Mouse (Mus musculus) midbrain, embryonic 10.5 days (tissue): ENCODE results near the gene 4921504E06Rik. TPM values are rescaled to one million over a fixed set of nuclear protein-coding genes. Genes with fewer than 3 reads are reported as not detected.

Experiments used
- DNase-seq: peaks from one replicate; pipeline ENCODE4 v3.0.0-alpha.2; 2017; ENCODE audit warnings: low spot score
- H3K27ac ChIP-seq: fragments of 300-500 bp; sonication (generic); replicated peaks from 2 replicates; pipeline ENCODE4 v1.5.1; 2016; ENCODE audit warnings: mild to moderate bottlenecking
- H3K27me3 ChIP-seq: fragments of 300-500 bp; sonication (generic); 2 replicates; pipeline ENCODE4 v1.6.1; 2016; ENCODE audit warnings: low read depth, mild to moderate bottlenecking; ENCODE audit not compliant: poor library complexity, severe bottlenecking
- H3K36me3 ChIP-seq: fragments of 300-500 bp; sonication (generic); 2 replicates; pipeline ENCODE4 v1.6.1; 2016; ENCODE audit warnings: mild to moderate bottlenecking, moderate library complexity
- H3K4me1 ChIP-seq: fragments of 300-500 bp; sonication (generic); 2 replicates; pipeline ENCODE4 v1.6.1; 2016
- H3K4me3 ChIP-seq: fragments of 300-500 bp; sonication (generic); 2 replicates; pipeline ENCODE4 v1.5.1; 2016; ENCODE audit warnings: mild to moderate bottlenecking, moderate library complexity
- H3K9me3 ChIP-seq: fragments of 300-500 bp; sonication (generic); replicated peaks from 2 replicates; pipeline ENCODE4 v1.6.1; 2016; ENCODE audit warnings: mild to moderate bottlenecking
- WGBS: fragments of 180-500 bp; shearing (Covaris S2); methylation state at CpG from one replicate; pipeline ENCODE4 v1.1.7; 2016; 5-methylcytosine and 5-hydroxymethylcytosine counted together
- polyA plus RNA-seq: library from polyadenylated mRNA; unstranded; fragments of >200 nt; fragmentation: Nextera tagmentation; extraction: Ambion mirVana; gene quantifications from 2 replicates; pipeline ENCODE4 v1.2.1, GENCODE M21; 2016

The 4921504E06Rik gene
- not detected in 2 replicates for polyA plus RNA-seq

DNA sequence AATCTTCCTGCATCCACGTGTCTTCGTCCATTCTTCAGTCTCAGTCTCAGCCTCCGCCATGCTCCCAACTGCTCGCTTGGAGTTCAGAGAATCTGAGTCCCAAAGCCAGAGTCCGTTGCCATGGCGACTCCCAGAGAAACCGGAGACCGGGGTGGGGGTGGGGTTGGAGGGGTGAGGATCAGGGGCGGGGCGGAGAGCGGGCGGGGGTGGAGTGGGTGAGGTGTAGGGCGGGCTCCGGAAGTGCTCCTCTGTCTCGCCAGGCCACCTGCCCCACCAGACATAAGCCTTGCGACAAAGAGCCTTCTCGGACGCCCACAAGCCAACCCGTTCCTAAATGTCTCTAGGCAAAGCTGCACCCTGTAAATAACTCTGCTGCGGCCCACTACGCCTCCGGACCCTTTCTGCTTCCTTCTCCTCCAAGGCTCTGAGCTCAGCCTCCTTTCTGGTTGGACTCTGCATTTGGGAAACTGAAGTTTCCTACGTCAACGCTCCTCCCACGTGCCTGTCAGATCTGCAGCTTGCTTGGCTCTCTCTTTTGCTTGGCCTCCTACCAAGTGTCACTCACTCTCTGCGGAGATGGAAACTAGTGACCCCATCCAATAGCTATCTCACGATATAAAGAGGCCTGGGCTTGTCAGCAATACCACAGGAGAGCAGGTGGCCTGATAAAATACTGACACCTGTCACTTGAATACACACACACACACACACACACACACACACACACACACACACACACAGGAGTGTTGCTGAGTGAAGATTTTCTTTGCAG, at the start of gene 4921504E06Rik:
4921504E06Rik (minus strand) TSS at position 94 of the 772 bp plus-strand sequence.
- under 1% methylated on average over 25 of the region's 27 CpGs for WGBS

DNA sequence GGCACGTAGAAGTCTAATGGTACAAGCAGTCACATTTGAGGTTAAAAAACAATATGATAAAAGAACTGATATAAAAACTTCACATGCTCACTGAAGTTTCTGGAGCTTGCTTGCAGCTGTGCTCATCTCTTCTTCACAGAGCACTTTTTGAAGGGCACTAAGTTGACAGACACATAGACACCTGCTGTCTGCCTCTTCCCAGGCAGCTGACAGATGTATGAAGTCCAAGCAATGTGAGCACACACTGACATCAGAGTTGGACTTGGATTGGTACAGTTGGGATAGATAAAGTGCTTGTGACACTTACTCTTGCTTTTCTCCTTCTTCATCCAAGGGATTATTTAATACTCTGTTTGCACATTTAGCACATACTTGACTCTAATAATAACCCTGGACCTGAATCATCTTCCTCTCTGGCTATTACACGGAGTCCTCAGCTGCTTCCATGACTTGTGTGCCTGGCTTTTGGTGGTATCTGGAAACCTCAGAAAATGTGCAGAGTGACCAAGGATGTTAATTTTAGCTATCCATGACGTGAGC, 47.7 kb upstream of the 4921504E06Rik start:
- H3K27ac ChIP-seq, result no peak overlapping the region
- WGBS, result 83% methylated on average over 3 of the region's 3 CpGs
- H3K4me3 ChIP-seq, result no peak overlapping the region
- no peak for DNase-seq
- no peaks in the 10 kb centered on the region for H3K9me3 ChIP-seq
- H3K36me3 ChIP-seq, result no peaks in the 10 kb centered on the region
- no peaks in the 10 kb centered on the region for H3K27me3 ChIP-seq
- H3K4me1 ChIP-seq, result no peaks in the 10 kb centered on the region

More for the DNA sequence above, at the start of gene 4921504E06Rik:
- Histone ChIP-seq H3K27ac (peak within 1 kb of the TSS; percentile 85), H3K36me3 (no peaks in the 10 kb centered on the region), H3K27me3 (peaks cover 16% of the 10 kb centered on the region), H3K4me1 (peaks cover 20% of the 10 kb centered on the region), H3K9me3 (no peaks in the 10 kb centered on the region), H3K4me3 (peak within 1 kb of the TSS; percentile 56)
- DNase-seq, result peak; percentile 91

DNA sequence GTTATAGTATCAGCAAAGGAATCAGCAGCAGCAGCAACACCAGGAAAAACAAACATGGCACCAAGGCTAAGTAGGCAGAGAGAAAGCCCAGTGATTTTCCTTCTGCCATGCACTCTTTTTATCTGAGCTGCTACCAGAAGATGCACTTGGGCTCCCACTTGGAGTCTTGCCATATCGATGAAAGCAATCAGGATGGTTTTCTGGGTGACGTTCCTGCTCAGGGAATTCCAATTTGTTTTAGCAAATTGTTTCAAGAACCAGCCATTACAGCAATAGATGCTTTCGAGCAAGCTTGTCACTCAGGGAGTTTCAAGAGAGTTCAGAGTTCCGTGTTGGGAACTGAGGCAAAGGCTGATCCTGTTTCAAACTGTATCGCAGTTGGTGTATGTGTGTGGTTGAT, 47.1 kb upstream of the 4921504E06Rik start:
- DNase-seq, result no peak
- H3K27me3 ChIP-seq, result no peaks in the 10 kb centered on the region

DNA sequence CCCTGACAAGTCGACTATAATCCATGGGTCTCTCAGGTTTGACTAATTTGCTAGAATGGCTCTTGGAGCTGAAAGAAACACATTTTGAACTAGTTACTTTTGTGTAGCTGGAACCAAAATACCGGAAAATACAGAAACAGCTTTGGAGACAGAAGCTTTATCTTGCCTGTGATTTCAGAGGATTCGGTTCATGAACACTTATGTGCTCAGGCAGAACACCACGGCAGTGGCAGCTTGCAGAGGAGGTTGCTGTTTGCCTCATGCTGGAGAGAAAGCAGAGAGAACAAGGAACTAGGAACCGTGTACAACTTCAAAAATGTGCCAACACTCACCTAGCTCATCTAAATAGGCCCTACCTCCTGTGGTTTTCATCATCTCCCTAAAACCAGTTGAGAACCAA, 46.1 kb upstream of the 4921504E06Rik start:
- H3K4me1 ChIP-seq, result no peaks in the 10 kb centered on the region
- WGBS, result 88% methylated on average over 5 of the region's 5 CpGs
- no peak overlapping the region for H3K4me3 ChIP-seq
- H3K9me3 ChIP-seq, result no peaks in the 10 kb centered on the region
- no peaks in the 10 kb centered on the region for H3K36me3 ChIP-seq
- H3K27me3 ChIP-seq, result no peaks in the 10 kb centered on the region
- no peak overlapping the region for H3K27ac ChIP-seq
- DNase-seq, result no peak

More for the DNA sequence above, 47.1 kb upstream of the 4921504E06Rik start:
- Histone ChIP-seq H3K4me3 (no peak overlapping the region), H3K27ac (no peak overlapping the region), H3K9me3 (no peaks in the 10 kb centered on the region), H3K36me3 (no peaks in the 10 kb centered on the region), H3K4me1 (no peaks in the 10 kb centered on the region)
- 90% methylated on average over 5 of the region's 5 CpGs for WGBS

DNA sequence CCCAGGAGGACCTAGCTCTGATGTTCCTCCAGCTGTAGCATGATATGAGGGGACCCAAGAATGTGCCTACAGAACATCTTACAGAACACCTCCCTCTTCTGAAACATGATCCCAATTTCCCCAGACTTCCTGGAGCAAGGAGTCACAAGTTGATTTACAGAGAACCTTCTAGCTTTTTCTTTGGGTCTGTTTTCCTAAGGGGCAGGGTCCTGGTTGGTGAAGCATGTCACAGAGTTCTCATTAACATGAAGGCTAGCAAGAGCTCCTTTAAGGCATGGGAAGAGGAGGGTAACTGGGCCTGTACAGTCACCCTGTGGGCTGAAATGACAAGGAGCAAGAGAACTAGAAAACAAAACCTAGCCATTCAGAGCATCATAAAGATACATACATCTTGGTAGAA, 43.3 kb upstream of the 4921504E06Rik start:
- H3K9me3 ChIP-seq, result no peaks in the 10 kb centered on the region
- H3K4me1 ChIP-seq, result no peaks in the 10 kb centered on the region
- no peaks in the 10 kb centered on the region for H3K36me3 ChIP-seq
- DNase-seq, result no peak
- H3K4me3 ChIP-seq, result no peak overlapping the region
- no peak overlapping the region for H3K27ac ChIP-seq
- H3K27me3 ChIP-seq, result no peaks in the 10 kb centered on the region

DNA sequence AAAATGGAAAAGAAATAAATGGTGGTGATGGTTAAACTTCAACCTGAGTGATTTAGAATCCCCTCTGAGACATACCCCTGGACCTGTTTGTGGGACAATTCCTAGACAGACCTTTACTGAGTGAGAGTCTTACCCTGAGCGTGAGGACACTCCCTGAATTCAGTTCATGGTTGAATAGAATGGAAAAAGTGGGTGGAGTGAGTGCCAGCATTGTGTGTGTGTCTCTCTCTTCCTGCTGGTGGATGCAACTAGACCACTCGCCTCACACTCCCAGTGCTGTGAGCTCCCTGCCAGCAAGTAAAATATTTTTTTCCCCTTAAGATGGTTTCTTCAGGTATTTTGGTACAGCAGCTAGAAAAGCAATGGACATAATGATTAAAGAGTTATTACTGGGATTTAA, 42.7 kb upstream of the 4921504E06Rik start:
- no peak for DNase-seq

DNA sequence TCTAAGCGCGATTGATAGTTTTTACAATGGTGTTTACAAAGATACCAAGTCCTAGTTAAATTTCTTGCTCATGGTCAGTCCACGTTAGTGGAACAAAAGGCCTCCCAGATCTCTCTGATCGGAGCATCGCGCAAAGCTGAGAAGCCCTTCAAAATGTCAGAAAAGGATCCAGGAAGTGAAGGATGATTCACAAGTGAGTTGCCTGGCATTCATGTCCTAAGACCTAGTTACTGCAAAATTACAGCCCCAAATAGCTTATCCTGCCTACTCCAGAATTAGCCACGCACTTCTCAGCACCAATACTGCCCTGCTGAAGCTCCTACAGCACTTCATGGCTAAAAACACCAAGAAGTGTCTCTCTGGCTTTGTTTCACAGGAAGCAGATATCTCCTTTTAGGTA, 41.1 kb upstream of the 4921504E06Rik start:
- Histone ChIP-seq H3K4me3 (no peak overlapping the region), H3K27me3 (no peaks in the 10 kb centered on the region), H3K9me3 (no peaks in the 10 kb centered on the region), H3K27ac (no peak overlapping the region), H3K4me1 (no peaks in the 10 kb centered on the region), H3K36me3 (no peaks in the 10 kb centered on the region)
- 90% methylated on average over 7 of the region's 7 CpGs for WGBS
- no peak for DNase-seq

More for the DNA sequence above, 42.7 kb upstream of the 4921504E06Rik start:
- H3K9me3 ChIP-seq, result no peaks in the 10 kb centered on the region
- H3K36me3 ChIP-seq, result no peaks in the 10 kb centered on the region
- no peaks in the 10 kb centered on the region for H3K27me3 ChIP-seq
- no peaks in the 10 kb centered on the region for H3K4me1 ChIP-seq
- no peak overlapping the region for H3K4me3 ChIP-seq
- WGBS, result 75% methylated on average over 2 of the region's 2 CpGs
- no peak overlapping the region for H3K27ac ChIP-seq

DNA sequence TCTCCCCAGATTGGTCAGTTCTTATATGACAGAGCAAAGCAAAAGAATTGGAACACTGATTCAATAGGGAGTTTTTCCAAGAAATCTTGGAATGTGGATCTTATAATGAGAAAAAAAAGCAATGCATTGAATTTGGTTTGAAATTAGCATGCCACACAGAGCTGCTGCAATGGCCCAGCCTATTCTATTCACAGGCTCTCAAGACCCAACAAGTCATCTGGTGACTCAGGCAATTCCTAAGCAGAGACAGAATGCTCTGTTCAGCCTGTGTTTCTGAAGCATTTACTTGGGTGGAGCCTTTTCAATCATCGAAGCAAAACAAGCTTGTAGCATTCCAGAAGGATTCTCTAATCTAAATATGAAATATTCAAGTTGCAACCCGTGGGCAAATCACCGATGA, 26.1 kb upstream of the 4921504E06Rik start:
- H3K9me3 ChIP-seq, result no peaks in the 10 kb centered on the region
- no peak overlapping the region for H3K27ac ChIP-seq
- H3K4me1 ChIP-seq, result peaks cover 14% of the 10 kb centered on the region
- DNase-seq, result no peak
- no peaks in the 10 kb centered on the region for H3K27me3 ChIP-seq
- H3K4me3 ChIP-seq, result no peak overlapping the region
- H3K36me3 ChIP-seq, result no peaks in the 10 kb centered on the region
- 88% methylated on average over 3 of the region's 3 CpGs for WGBS

DNA sequence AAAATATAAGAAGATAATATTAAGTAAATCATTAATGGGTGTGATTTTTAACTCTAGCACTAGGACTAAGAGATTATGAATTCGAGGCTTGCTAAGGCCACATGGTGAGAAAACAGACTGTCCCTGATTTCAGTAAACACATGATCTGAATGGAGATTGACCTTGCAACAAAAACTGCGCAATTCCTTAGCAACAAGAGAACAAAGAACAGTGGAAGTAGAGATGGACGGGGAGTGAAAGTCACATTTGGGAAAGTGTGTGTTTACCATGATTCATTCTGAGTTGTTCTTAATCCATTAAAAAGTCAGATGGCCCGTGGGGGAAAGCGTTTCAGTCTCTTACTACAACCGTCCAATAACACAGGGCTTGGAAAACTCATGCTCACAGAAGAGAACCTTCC, 25.5 kb upstream of the 4921504E06Rik start:
- 63% methylated on average over 6 of the region's 6 CpGs for WGBS

DNA sequence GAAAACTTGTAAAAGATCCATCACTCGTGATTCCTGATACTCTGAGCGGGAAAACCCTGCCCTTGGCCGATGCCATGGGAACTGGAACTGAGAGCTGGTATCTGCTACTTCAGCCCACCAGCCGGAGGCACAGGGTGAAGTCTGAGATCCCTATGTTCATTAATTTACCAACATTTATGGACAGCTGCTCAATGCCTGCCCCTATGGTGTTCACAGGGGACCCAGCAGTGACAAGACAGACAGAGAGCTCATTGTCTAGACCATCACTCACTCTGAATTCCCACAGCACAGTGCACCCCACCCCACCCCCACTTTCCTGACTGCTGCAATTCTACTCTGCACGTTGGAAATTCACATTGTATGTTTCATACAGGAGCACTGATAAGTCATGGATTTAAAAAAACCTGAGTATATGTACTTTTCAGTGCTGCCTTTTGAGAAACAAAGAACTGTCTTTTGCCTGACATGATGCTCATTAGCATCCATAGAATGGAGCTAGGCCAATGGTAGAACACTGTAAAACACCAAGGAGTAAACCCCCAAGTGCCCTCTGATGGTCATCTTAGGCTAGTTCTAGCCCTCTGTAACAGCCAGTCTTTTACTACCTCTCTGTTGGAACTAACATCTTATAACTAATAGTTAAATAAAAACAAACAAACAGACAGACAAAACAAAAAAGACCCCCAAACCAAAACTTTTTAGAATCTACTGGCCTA, 8.6 kb upstream of the 4921504E06Rik start:
- H3K36me3 ChIP-seq, result no peaks in the 10 kb centered on the region
- H3K9me3 ChIP-seq, result no peaks in the 10 kb centered on the region
- no peak for DNase-seq
- no peaks in the 10 kb centered on the region for H3K27me3 ChIP-seq
- no peaks in the 10 kb centered on the region; the same call in 1 of the 2 replicates for H3K4me1 ChIP-seq
- H3K4me3 ChIP-seq, result no peak overlapping the region
- H3K27ac ChIP-seq, result no peak overlapping the region
- WGBS, result 82% methylated on average over 5 of the region's 5 CpGs

More for the DNA sequence above, 25.5 kb upstream of the 4921504E06Rik start:
- Histone ChIP-seq H3K36me3 (no peaks in the 10 kb centered on the region), H3K27ac (0 out of 2 replicates have a peak overlapping the region, but pooled peaks have one; percentile 28), H3K4me1 (peaks cover 14% of the 10 kb centered on the region), H3K9me3 (no peaks in the 10 kb centered on the region), H3K4me3 (no peak overlapping the region), H3K27me3 (no peaks in the 10 kb centered on the region)
- no peak for DNase-seq

DNA sequence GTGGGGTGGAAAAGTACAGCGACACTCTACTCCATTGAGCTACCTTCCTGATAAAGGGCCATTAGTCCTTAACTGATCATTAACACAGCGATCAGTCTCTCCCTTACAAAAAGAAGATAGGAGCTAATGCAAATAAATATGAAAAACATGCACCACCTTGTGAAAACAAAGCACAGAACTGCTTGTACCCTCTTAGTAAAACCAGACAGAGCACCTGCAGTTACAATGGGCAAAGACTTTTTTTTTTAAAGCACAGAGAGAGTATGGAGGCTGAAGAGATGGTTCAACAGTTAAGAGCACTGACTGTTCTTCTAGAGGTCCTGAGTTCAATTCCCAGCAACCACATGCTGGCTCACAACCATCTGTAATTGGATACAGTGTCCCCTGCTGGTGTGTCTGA, 6.9 kb upstream of the 4921504E06Rik start:
- Histone ChIP-seq H3K4me3 (no peak overlapping the region), H3K4me1 (no peaks in the 10 kb centered on the region; the same call in 1 of the 2 replicates), H3K27me3 (no peaks in the 10 kb centered on the region), H3K36me3 (no peaks in the 10 kb centered on the region), H3K9me3 (no peaks in the 10 kb centered on the region), H3K27ac (no peak overlapping the region)
- WGBS, result 84% methylated on average over 2 of the region's 2 CpGs
- DNase-seq, result no peak

DNA sequence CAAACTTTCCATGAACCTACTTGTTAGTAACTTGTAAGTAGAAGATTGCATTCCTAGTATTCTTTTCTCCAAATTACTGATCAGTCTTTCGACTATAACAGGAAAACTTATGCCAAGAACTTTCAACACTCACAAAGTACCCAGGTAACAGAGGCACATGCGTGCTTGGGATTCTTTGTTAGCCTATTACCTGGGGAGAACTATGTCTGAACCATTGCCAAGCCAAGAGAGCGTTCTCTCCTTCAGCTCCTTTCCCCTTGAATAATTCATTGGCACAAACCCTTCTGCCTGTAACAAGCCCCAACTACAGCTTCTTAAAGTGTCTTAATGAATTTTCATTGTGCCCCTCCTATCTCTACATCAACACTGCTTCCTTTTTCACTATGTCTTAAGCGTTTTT, 6.4 kb upstream of the 4921504E06Rik start:
- Histone ChIP-seq H3K4me3 (no peak overlapping the region), H3K9me3 (no peaks in the 10 kb centered on the region), H3K4me1 (no peaks in the 10 kb centered on the region; the same call in 1 of the 2 replicates), H3K27me3 (no peaks in the 10 kb centered on the region), H3K27ac (no peak overlapping the region), H3K36me3 (no peaks in the 10 kb centered on the region)
- DNase-seq, result no peak
- 76% methylated on average over 4 of the region's 4 CpGs for WGBS

DNA sequence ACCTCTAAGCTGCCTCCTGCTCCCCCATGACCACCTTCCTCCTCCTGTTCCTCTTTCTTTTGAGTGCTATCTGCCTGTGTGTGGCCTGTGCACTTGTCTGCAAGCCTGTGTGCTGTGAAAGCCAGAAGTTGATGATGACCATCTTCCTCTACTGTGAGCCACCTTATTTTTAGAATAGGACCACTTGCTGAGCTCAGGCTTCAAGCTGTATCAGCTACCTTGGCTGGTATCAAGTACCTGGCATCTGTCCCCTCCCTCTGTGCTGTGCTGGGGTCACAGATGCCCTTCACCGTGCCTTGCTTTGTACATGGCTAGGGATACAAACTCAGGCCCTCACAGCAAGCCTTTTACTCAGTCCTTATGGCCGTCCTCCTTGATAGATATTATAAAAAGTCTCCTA, 2.3 kb downstream of the 4921504E06Rik start:
- peaks cover 20% of the 10 kb centered on the region for H3K4me1 ChIP-seq
- DNase-seq, result no peak
- no peaks in the 10 kb centered on the region for H3K9me3 ChIP-seq
- peaks cover 16% of the 10 kb centered on the region for H3K27me3 ChIP-seq
- WGBS, result 96% methylated on average over 2 of the region's 2 CpGs
- no peak overlapping the region for H3K27ac ChIP-seq
- H3K36me3 ChIP-seq, result no peaks in the 10 kb centered on the region
- no peak overlapping the region for H3K4me3 ChIP-seq
